In the genomic region with DNA sequence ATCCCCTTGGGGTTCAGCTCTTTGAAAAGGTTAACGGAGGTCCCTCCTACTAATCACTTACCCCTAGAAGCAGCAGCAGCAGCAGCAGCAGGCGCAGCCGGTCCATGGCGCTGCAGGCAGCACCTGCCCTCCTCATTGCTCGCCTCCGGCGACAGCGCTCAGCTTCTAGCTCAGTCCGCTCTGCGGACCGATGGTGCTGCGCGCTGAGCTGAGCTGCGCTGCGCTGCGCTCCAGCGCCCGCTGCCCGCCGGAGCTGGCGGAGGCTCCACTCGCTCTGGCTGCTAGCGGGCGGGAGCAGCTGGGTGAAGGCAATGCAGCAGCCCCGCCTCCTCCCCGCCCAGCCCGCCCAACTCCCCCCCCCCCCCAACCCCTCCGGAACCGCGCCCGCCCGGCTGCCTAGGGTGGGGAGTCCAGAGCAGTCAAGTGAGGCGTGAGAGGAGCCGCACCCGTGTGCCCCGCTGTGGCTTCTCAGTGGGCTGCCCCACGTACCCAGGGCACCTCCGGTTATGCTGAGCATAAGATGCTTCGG, we compare ENCODE assay signal across 7 mouse cellular contexts. TPM values are rescaled to one million over a fixed set of nuclear protein-coding genes. Genes with fewer than 3 reads are reported as not detected.
A peak's percentile ranks its signal among the peaks of the same experiment; 100 is the strongest.
DNase-seq lines count a peak whose midpoint lies in the region; ATAC-seq and TF ChIP-seq lines count a peak whose summit lies in the region.

A gene (minus strand): TSS at position 313 of the 529 bp plus-strand sequence.

- H3K4me3 ChIP-seq in E14TG2a.4 (replicated peaks; ENCODE audit: low read length) = peak within 1 kb of the TSS; percentile 82
- peak within 1 kb of the TSS; percentile 56 for H3K4me3 ChIP-seq in embryonic facial prominence, embryonic 10.5 days
- peak within 1 kb of the TSS; percentile 33 for H3K4me3 ChIP-seq in midbrain, embryonic 11.5 days (ENCODE audit: low read depth, low read length)
- H3K4me3 ChIP-seq in stomach, embryonic 14.5 days (ENCODE audit: low read depth, low read length) = peak within 1 kb of the TSS; percentile 33

- peaks cover 80% of the 10 kb centered on the region for H3K4me1 ChIP-seq in E14TG2a.4 (replicated peaks; ENCODE audit: low read depth, low read length)
- peaks cover 62% of the 10 kb centered on the region for H3K4me1 ChIP-seq in embryonic facial prominence, embryonic 10.5 days
- peaks cover 19% of the 10 kb centered on the region for H3K4me1 ChIP-seq in midbrain, embryonic 11.5 days (ENCODE audit: control insufficient read depth, insufficient read depth, low read length)
- H3K4me1 ChIP-seq in stomach, embryonic 14.5 days (ENCODE audit: control insufficient read depth, insufficient read depth, low read length) = peaks cover 25% of the 10 kb centered on the region; the same call in 1 of the 2 replicates

- ATAC-seq in midbrain, embryonic 11.5 days (ENCODE audit: low FRiP score) = peak; percentile 79
- peak; percentile 71 for ATAC-seq in stomach, embryonic 14.5 days (ENCODE audit: insufficient number of reproducible peaks, insufficient read depth, low FRiP score, low read depth)

- peak within 1 kb of the TSS; percentile 57 for H3K9ac ChIP-seq in midbrain, embryonic 11.5 days (ENCODE audit: low read length)
- H3K9ac ChIP-seq in stomach, embryonic 14.5 days (replicated peaks; ENCODE audit: low read depth, low read length) = no peak within 1 kb of the TSS

- H3K27ac ChIP-seq in embryonic facial prominence, embryonic 10.5 days (replicated peaks) = peak within 1 kb of the TSS; percentile 55
- H3K27ac ChIP-seq in midbrain, embryonic 11.5 days (ENCODE audit: low read depth, low read length) = no peak within 1 kb of the TSS
- no peak within 1 kb of the TSS for H3K27ac ChIP-seq in stomach, embryonic 14.5 days (ENCODE audit: low read length)

- intact Hi-C loops in heart, postnatal 36 days (cut with DNase I) = loop anchor here (2.0 kb wide), 1 partner anchor 61 kb away; no protein-coding TSS in a partner anchor
- intact Hi-C loops in left cerebral cortex, postnatal 36 days (cut with DNase I) = loop anchor here (2.0 kb wide), 2 partner anchors 55 to 61 kb away; no protein-coding TSS in a partner anchor

- 0 out of 2 replicates have a peak, but pooled peaks cover 4% of the 10 kb centered on the region for H3K36me3 ChIP-seq in E14TG2a.4 (ENCODE audit: insufficient read depth, low read length)
- H3K36me3 ChIP-seq in embryonic facial prominence, embryonic 10.5 days (replicated peaks) = no peaks in the 10 kb centered on the region
- no peaks in the 10 kb centered on the region for H3K36me3 ChIP-seq in midbrain, embryonic 11.5 days (ENCODE audit: control insufficient read depth, insufficient read depth, low read length)
- no peaks in the 10 kb centered on the region for H3K36me3 ChIP-seq in stomach, embryonic 14.5 days (ENCODE audit: control insufficient read depth, insufficient read depth, low read length)

- H3K9me3 ChIP-seq in E14TG2a.4 (ENCODE audit: low read length) = no peaks in the 10 kb centered on the region
- no peaks in the 10 kb centered on the region for H3K9me3 ChIP-seq in embryonic facial prominence, embryonic 10.5 days
- no peaks in the 10 kb centered on the region for H3K9me3 ChIP-seq in midbrain, embryonic 11.5 days (ENCODE audit: control insufficient read depth, low read length)
- no peaks in the 10 kb centered on the region for H3K9me3 ChIP-seq in stomach, embryonic 14.5 days (ENCODE audit: control insufficient read depth, low read depth, low read length)

- H3K27me3 ChIP-seq in E14TG2a.4 (ENCODE audit: insufficient read depth, low read length) = peaks cover 72% of the 10 kb centered on the region
- peaks cover 100% of the 10 kb centered on the region for H3K27me3 ChIP-seq in embryonic facial prominence, embryonic 10.5 days (replicated peaks; ENCODE audit: low read depth, poor library complexity, severe bottlenecking)
- H3K27me3 ChIP-seq in midbrain, embryonic 11.5 days (ENCODE audit: control insufficient read depth, insufficient read depth, low read length) = peaks cover 58% of the 10 kb centered on the region
- peaks cover 33% of the 10 kb centered on the region for H3K27me3 ChIP-seq in stomach, embryonic 14.5 days (ENCODE audit: control insufficient read depth, insufficient read depth, low read length)

- peak within 1 kb of the TSS; percentile 55 for H3K4me2 ChIP-seq in midbrain, embryonic 11.5 days
- H3K4me2 ChIP-seq in stomach, embryonic 14.5 days (replicated peaks; ENCODE audit: low read depth, low read length) = peak within 1 kb of the TSS; percentile 73

- under 1% methylated on average over 39 of the region's 39 CpGs for WGBS in embryonic facial prominence, embryonic 10.5 days
- under 1% methylated on average over 36 of the region's 39 CpGs for WGBS in midbrain, embryonic 11.5 days
- WGBS in stomach, embryonic 14.5 days = under 1% methylated on average over 35 of the region's 39 CpGs

- TF ChIP-seq CTCF in E14TG2a.4 (conservative IDR thresholded peaks at IDR 0.05; ENCODE audit: low read length) = no peak

- DNase-seq in Muller cell, postnatal 12 days (ENCODE audit: inconsistent ontology term) = peak; percentile 68
- peak; percentile 78 for DNase-seq in embryonic facial prominence, embryonic 10.5 days (ENCODE audit: low spot score)
- DNase-seq in heart, postnatal 36 days = peak; percentile 47 to 52
- DNase-seq in left cerebral cortex, postnatal 36 days (ENCODE audit: low spot score in 2 of 2) = peak; percentile 43 to 48
- no peak for DNase-seq in midbrain, embryonic 11.5 days (ENCODE audit: low spot score, missing footprints)

RNA-seq across cellular contexts. Expression of the gene that starts here (rescaled TPM):
- polyA plus RNA-seq in embryonic facial prominence, embryonic 10.5 days (2016; fragmentation: Nextera tagmentation; extraction: Ambion mirVana) = 21.7 and 23.5 TPM in 2 replicates
- under 1 TPM; 0.33 to 0.92 TPM for total RNA-seq in heart, postnatal 36 days (2021)
- total RNA-seq in left cerebral cortex, postnatal 36 days (2021) = 1 to 10 TPM in 1 of 2 experiments, under 1 TPM in 1; 0.74 to 1.7 TPM
- polyA plus RNA-seq in midbrain, embryonic 11.5 days (2014; fragmentation: Nextera tagmentation; extraction: Ambion mirVana) = 14.2 and 14.6 TPM in 2 replicates
- 8.5 and 9.3 TPM in 2 replicates for polyA plus RNA-seq in stomach, embryonic 14.5 days (2014; fragmentation: Nextera tagmentation; extraction: Ambion mirVana)

Comparison
In these comparisons a context has a peak if more than half of its experiments do, and no peak if none do; other contexts are left out.
1. Peak in DNase-seq in heart, postnatal 36 days; RNA of the gene not detected or under 1 TPM.